Mouse (Mus musculus) CH12.LX (cell line): ENCODE results near the gene Aff1. TPM values are rescaled to one million over a fixed set of nuclear protein-coding genes. Genes with fewer than 3 reads are reported as not detected.
A peak's percentile ranks its signal among the peaks of the same experiment; 100 is the strongest.

ENCODE experiments used
- DNase-seq: peaks from one replicate; pipeline ENCODE4 v3.0.0-alpha.2; 2013; ENCODE audit errors: extremely low read depth
- H3K27ac ChIP-seq: 2 replicates; pipeline ENCODE4 v1.5.1; 2012; ENCODE audit warnings: low read depth, mild to moderate bottlenecking, control low read depth, moderate library complexity; ENCODE audit not compliant: insufficient read depth
- H3K27me3 ChIP-seq: replicated peaks from 2 replicates; pipeline ENCODE3; 2012; ENCODE audit warnings: inconsistent platforms
- H3K36me3 ChIP-seq, 2 experiments: replicated peaks in 1 of 2; 2 replicates each; pipeline versions ENCODE3 to v1.6.1; 2012; ENCODE audit warnings: inconsistent platforms in 1 of 2, low read length in 1 of 2, mild to moderate bottlenecking in 1 of 2, mixed read lengths in 1 of 2, moderate library complexity in 1 of 2; ENCODE audit not compliant: control insufficient read depth in 1 of 2, insufficient read depth in 1 of 2
- H3K4me1 ChIP-seq, 2 experiments: 2 replicates each; pipeline ENCODE4 v1.6.1; 2012; ENCODE audit warnings: inconsistent platforms in 1 of 2, moderate library complexity in 1 of 2; ENCODE audit not compliant: insufficient read depth in 2 of 2, control insufficient read depth in 1 of 2
- H3K4me2 ChIP-seq: 2 replicates; pipeline ENCODE4 v1.6.1; 2012; ENCODE audit warnings: low read depth, mild to moderate bottlenecking, control low read depth; ENCODE audit not compliant: poor library complexity, insufficient read depth, severe bottlenecking
- H3K4me3 ChIP-seq, 3 experiments: fragments of 150-350 bp in 1 of 3; sonication (generic) in 1 of 3; replicated peaks in 1 of 3; 2 replicates each; pipeline versions ENCODE3 to v1.5.1; 2011 to 2012; ENCODE audit warnings: low read depth in 2 of 3, low read length in 2 of 3, mild to moderate bottlenecking in 2 of 3, moderate library complexity in 2 of 3, control low read depth in 1 of 3, improper control_type of control experiment in 1 of 3, inconsistent platforms in 1 of 3, mixed read lengths in 1 of 3; ENCODE audit not compliant: poor library complexity in 1 of 3
- H3K79me2 ChIP-seq: replicated peaks from 2 replicates; pipeline ENCODE4 v1.6.1; 2012; ENCODE audit warnings: mild to moderate bottlenecking, moderate library complexity; ENCODE audit not compliant: control insufficient read depth, poor library complexity, insufficient read depth, severe bottlenecking; ENCODE audit errors: extremely low read depth
- H3K9ac ChIP-seq: 2 replicates; pipeline ENCODE4 v1.6.1; 2012; ENCODE audit warnings: low read depth, mild to moderate bottlenecking, control low read depth, moderate library complexity; ENCODE audit not compliant: insufficient read depth
- H3K9me3 ChIP-seq: replicated peaks from 2 replicates; pipeline ENCODE3; 2012; ENCODE audit warnings: low read length, inconsistent platforms, mixed read lengths
- CHD2 ChIP-seq: IDR thresholded peaks from 2 replicates; pipeline ENCODE4 v1.6.1; 2011; ENCODE audit warnings: low read length, improper control_type of control experiment
- CTCF ChIP-seq, 2 experiments: IDR thresholded peaks in 1 of 2; conservative IDR thresholded peaks in 1 of 2; 2 replicates each; pipeline ENCODE4 v1.5.1; 2011 to 2012; ENCODE audit warnings: low read depth in 2 of 2, low read length in 2 of 2, improper control_type of control experiment in 1 of 2, inconsistent platforms in 1 of 2, mild to moderate bottlenecking in 1 of 2, moderate library complexity in 1 of 2
- E2F4 ChIP-seq: IDR thresholded peaks from 2 replicates; pipeline ENCODE4 v1.6.1; 2011; ENCODE audit warnings: low read depth, low read length, improper control_type of control experiment; ENCODE audit not compliant: insufficient replicate concordance
- ELF1 ChIP-seq: IDR thresholded peaks from 2 replicates; pipeline ENCODE4 v1.6.1; 2014; ENCODE audit warnings: low read depth, mild to moderate bottlenecking, inconsistent platforms, low read length, improper control_type of control experiment
- EP300 ChIP-seq: IDR thresholded peaks from 2 replicates; pipeline ENCODE4 v1.6.1; 2011; ENCODE audit warnings: low read length, improper control_type of control experiment
- KAT2A ChIP-seq: IDR thresholded peaks from 2 replicates; pipeline ENCODE4 v1.6.1; 2012; ENCODE audit warnings: low read length, improper control_type of control experiment, inconsistent platforms; ENCODE audit not compliant: insufficient replicate concordance
- MAZ ChIP-seq: IDR thresholded peaks from 2 replicates; pipeline ENCODE4 v1.6.1; 2012; ENCODE audit warnings: low read depth, mild to moderate bottlenecking, inconsistent platforms, low read length, improper control_type of control experiment, moderate library complexity
- MYC ChIP-seq: IDR thresholded peaks from 2 replicates; pipeline ENCODE4 v1.6.1; 2011; ENCODE audit warnings: low read depth, mild to moderate bottlenecking, improper control_type of control experiment, low read length
- NRF1 ChIP-seq: IDR thresholded peaks from 2 replicates; pipeline ENCODE4 v1.6.1; 2014; ENCODE audit warnings: low read depth, mild to moderate bottlenecking, inconsistent platforms, low read length, improper control_type of control experiment, moderate library complexity
- PAX5 ChIP-seq: IDR thresholded peaks from 2 replicates; pipeline ENCODE4 v1.6.1; 2012; ENCODE audit warnings: low read length, inconsistent platforms, mixed read lengths
- POLR2A ChIP-seq: IDR thresholded peaks from 2 replicates; pipeline ENCODE4 v1.6.1; 2011; ENCODE audit warnings: low read depth, mild to moderate bottlenecking, improper control_type of control experiment, low read length
- POLR2AphosphoS2 ChIP-seq: IDR thresholded peaks from 2 replicates; pipeline ENCODE4 v1.6.1; 2011; ENCODE audit warnings: low read depth, low read length, improper control_type of control experiment
- RAD21 ChIP-seq: IDR thresholded peaks from 2 replicates; pipeline ENCODE4 v1.6.1; 2011; ENCODE audit warnings: low read depth, mild to moderate bottlenecking, low read length, improper control_type of control experiment, moderate library complexity
- SMC3 ChIP-seq: IDR thresholded peaks from 2 replicates; pipeline ENCODE4 v1.6.1; 2011; ENCODE audit warnings: low read depth, low read length, improper control_type of control experiment
- TBP ChIP-seq: conservative IDR thresholded peaks from 2 replicates; pipeline ENCODE4 v1.6.1; 2011; ENCODE audit warnings: low read depth, low read length, improper control_type of control experiment
- TCF12 ChIP-seq: IDR thresholded peaks from 2 replicates; pipeline ENCODE4 v1.6.1; 2014; ENCODE audit warnings: low read depth, mild to moderate bottlenecking, inconsistent platforms, low read length, improper control_type of control experiment
- UBTF ChIP-seq: IDR thresholded peaks from 2 replicates; pipeline ENCODE4 v1.6.1; 2012; ENCODE audit warnings: low read depth, mild to moderate bottlenecking, inconsistent platforms, low read length, improper control_type of control experiment, moderate library complexity
- USF1 ChIP-seq: IDR thresholded peaks from 2 replicates; pipeline ENCODE4 v1.6.1; 2014; ENCODE audit warnings: low read depth, mild to moderate bottlenecking, inconsistent platforms, low read length, improper control_type of control experiment
- USF2 ChIP-seq: conservative IDR thresholded peaks from 2 replicates; pipeline ENCODE4 v1.6.1; 2011; ENCODE audit warnings: low read depth, low read length, improper control_type of control experiment
- ZKSCAN1 ChIP-seq: IDR thresholded peaks from 2 replicates; pipeline ENCODE4 v1.6.1; 2012; ENCODE audit warnings: low read depth, inconsistent platforms, low read length, improper control_type of control experiment, borderline replicate concordance
- ZMIZ1 ChIP-seq: IDR thresholded peaks from 2 replicates; pipeline ENCODE4 v1.6.1; 2012; ENCODE audit warnings: low read depth, mild to moderate bottlenecking, inconsistent platforms, low read length, improper control_type of control experiment
- dilution Hi-C: fragments of 300-500 bp; cut with MboI; formaldehyde crosslinking; loops from 2 replicates; pipeline ENCODE4 v1.14.3; 2020; ENCODE audit warnings: low sequenced_read_pairs; ENCODE audit not compliant: extremely low pct_unique_long_range_greater_than_20kb, extremely low pct_ligation_motif_present
- in situ Hi-C: fragments of 300-500 bp; cut with MboI; formaldehyde crosslinking; loops from 3 replicates; pipeline ENCODE4 v1.14.3; 2019; ENCODE audit warnings: low sequenced_read_pairs, low pct_ligation_motif_present, low pct_unique_long_range_greater_than_20kb, mixed read lengths
- polyA plus RNA-seq: library from polyadenylated mRNA; unstranded; fragments of >175 nt; gene quantifications from 2 replicates; pipeline ENCODE4 v1.2.1, GENCODE M21; 2012; ENCODE audit warnings: low read depth; ENCODE audit not compliant: insufficient read length
- total RNA-seq, 2 experiments: library from RNA; depleted of rRNA; stranded (reverse); fragments of 300-350 nt in 1 of 2; fragments of >200 nt in 1 of 2; gene quantifications; 2 replicates each; pipeline ENCODE4 v1.2.3; 2012 to 2014

Gene Aff1
- total and polyA plus RNA-seq, 3 experiments, result 13.2 to 38.9 (median 21.8) TPM

- H3K9ac ChIP-seq, result no peak overlapping the region
- peaks cover 28 to 78% of the 10 kb centered on the region in 2 experiments for H3K36me3 ChIP-seq
- no peaks in the 10 kb centered on the region for H3K27me3 ChIP-seq
- dilution Hi-C loops, result no loop called here
- no peak overlapping the region for H3K27ac ChIP-seq
- H3K9me3 ChIP-seq, result peaks cover 11% of the 10 kb centered on the region
- TF ChIP-seq KAT2A (no peak), CHD2 (no peak), MAZ (no peak), USF1 (no peak), MYC (no peak), SMC3 (no peak; the same call in 1 of the 2 replicates), EP300 (no peak), CTCF (conservative IDR thresholded peaks at IDR 0.05 in 1 of 2, IDR thresholded peaks at IDR 0.05 in 1 of 2; ENCODE audit: low read depth in 2 of 2, low read length in 2 of 2) (peak in 1 of 2 experiments; percentile 35; a peak in 2 of 4 replicates), RAD21 (peak; percentile 4), TBP (no peak), TCF12 (no peak), PAX5 (no peak)
- TF ChIP-seq, all 38 proteins: peak for 2
- Histone ChIP-seq H3K4me3 (no peak overlapping the region), H3K4me2 (no peak overlapping the region), H3K79me2 (peaks cover 98% of the 10 kb centered on the region), H3K4me1 (peaks cover 11 to 48% of the 10 kb centered on the region in 2 experiments)
- DNase-seq, result no peak
- in situ Hi-C loops, result no loop called here
Measured at GRCm38 (mm10) chr5:103765758-103766431, 73.7 kb downstream of the Aff1 start.

- Histone ChIP-seq H3K36me3 (peaks cover 28 to 80% of the 10 kb centered on the region in 2 experiments), H3K27ac (no peak overlapping the region)
Measured at GRCm38 (mm10) chr5:103766432-103766815, 74.2 kb downstream of the Aff1 start.

DNA sequence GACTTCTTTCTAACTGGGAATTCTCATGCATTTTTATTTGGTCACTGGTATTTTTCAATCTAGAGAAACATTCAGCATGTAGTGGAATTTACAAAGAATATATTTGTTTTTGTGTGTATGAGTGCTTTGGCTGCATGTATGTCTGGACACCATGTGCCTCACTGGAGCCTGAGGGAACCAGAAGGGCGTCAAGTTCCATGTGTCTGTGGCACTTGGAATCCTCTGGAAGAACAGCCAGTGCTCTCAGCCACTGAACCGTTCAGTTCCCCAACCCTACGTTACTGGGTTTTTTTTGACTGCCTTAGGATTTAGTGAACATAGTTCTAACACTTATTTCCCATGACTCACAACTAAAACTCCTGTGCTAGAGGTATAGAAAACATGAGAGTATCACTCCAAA lies 76.8 kb downstream of the Aff1 start:
- TF ChIP-seq TCF12, result no peak
- TF ChIP-seq POLR2AphosphoS2, result no peak
- TF ChIP-seq POLR2A, result no peak
- TF ChIP-seq E2F4, result no peak
- TF ChIP-seq NRF1, result no peak
- no peak for TF ChIP-seq UBTF
- TF ChIP-seq SMC3, result no peak
- no peak for TF ChIP-seq USF2
- TF ChIP-seq ELF1, result no peak
- no peak for DNase-seq
- Histone ChIP-seq H3K4me3 (no peak overlapping the region), H3K27ac (no peak overlapping the region), H3K4me2 (no peak overlapping the region), H3K27me3 (no peaks in the 10 kb centered on the region), H3K36me3 (peaks cover 28 to 78% of the 10 kb centered on the region in 2 experiments), H3K79me2 (peaks cover 96% of the 10 kb centered on the region), H3K4me1 (peaks cover 3 to 46% of the 10 kb centered on the region in 2 experiments; a peak in 3 of 4 replicates), H3K9me3 (peaks cover 11% of the 10 kb centered on the region), H3K9ac (no peak overlapping the region)
- dilution Hi-C loops (no loop called here), in situ Hi-C loops (no loop called here)

More at GRCm38 (mm10) chr5:103766432-103766815, 74.2 kb downstream of the Aff1 start:
- H3K4me1 ChIP-seq, result peaks cover 11 to 49% of the 10 kb centered on the region in 2 experiments
- no peak overlapping the region for H3K4me2 ChIP-seq
- H3K9me3 ChIP-seq, result peaks cover 11% of the 10 kb centered on the region
- DNase-seq, result no peak
- no peak overlapping the region for H3K4me3 ChIP-seq
- in situ Hi-C loops (no loop called here), dilution Hi-C loops (no loop called here)
- peaks cover 99% of the 10 kb centered on the region for H3K79me2 ChIP-seq
- H3K9ac ChIP-seq, result no peak overlapping the region
- TF ChIP-seq KAT2A, result no peak
- TF ChIP-seq E2F4, result no peak
- no peak for TF ChIP-seq ZMIZ1
- no peak for TF ChIP-seq ZKSCAN1
- TF ChIP-seq, all 38 proteins: peak for 0
- no peaks in the 10 kb centered on the region for H3K27me3 ChIP-seq
